Mouse (Mus musculus): ENCODE results near the gene Psmd5. TPM values are rescaled to one million over a fixed set of nuclear protein-coding genes. Genes with fewer than 3 reads are reported as not detected.
"Not testable (repeated sequence)": the region's sequence is repeated elsewhere in the genome, so short reads cannot be mapped to it uniquely, and the experiment has no call there.

The Psmd5 gene
- polyA plus RNA-seq, 1 experiment from 2014 or later: 107 TPM

DNA sequence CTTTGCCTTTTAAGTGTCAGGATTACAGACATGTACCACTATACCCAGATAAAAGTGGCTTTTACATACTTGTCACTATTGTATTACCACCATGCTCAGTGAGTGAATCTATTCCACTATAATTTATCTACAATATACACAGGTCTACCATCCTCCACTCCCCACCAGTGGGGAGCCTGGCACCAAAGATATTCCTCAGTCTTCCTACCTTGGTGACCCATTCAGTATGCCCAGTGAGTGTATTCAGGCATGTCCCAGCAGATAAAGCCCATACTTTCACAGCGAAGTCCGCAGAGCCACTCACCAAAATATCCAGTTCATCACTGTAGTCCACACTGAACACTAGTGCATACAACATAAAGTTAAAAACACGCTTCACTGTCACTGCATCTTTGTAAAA lies 64.0 kb downstream of the Psmd5 start:
- no peaks in the 10 kb centered on the region for H3K9me3 ChIP-seq
- H3K4me3 ChIP-seq: no peak overlapping the region
- no peak for ATAC-seq (ENCODE audit: low FRiP score, low read depth)
- no peak overlapping the region for H3K4me2 ChIP-seq (replicated peaks)
- peaks cover 73% of the 10 kb centered on the region for H3K36me3 ChIP-seq
- H3K4me1 ChIP-seq: no peaks in the 10 kb centered on the region
- 96% methylated on average over 3 of the region's 3 CpGs for whole genome bisulfite sequencing
- H3K27me3 ChIP-seq: no peaks in the 10 kb centered on the region
- no peak overlapping the region for H3K27ac ChIP-seq (replicated peaks)
- H3K9ac ChIP-seq (replicated peaks): no peak overlapping the region

DNA sequence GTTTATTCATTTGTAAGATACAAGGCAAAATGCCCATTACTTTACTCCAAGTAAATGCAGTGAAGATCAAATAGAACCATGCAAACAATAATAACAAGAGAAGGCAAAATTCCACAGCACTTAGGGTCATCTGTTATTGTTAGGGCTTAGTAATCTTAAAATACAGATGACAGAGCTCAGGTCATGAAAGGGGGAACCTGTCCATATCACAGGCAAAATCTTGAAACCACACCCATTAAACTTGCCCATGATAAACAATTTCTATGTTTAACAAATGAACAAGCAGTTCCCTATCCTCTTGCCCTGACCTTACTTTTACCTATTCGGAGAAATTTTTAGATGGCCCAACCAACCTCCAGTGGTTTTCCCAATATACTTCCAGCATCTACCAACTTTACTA lies 65.2 kb downstream of the Psmd5 start:
- Histone ChIP-seq H3K9ac (replicated peaks) (no peak overlapping the region), H3K27ac (replicated peaks) (no peak overlapping the region), H3K9me3 (no peaks in the 10 kb centered on the region), H3K4me3 (no peak overlapping the region), H3K4me2 (replicated peaks) (no peak overlapping the region), H3K4me1 (0 out of 2 replicates have a peak, but pooled peaks cover 2% of the 10 kb centered on the region), H3K27me3 (no peaks in the 10 kb centered on the region), H3K36me3 (peaks cover 68% of the 10 kb centered on the region)
- 90% methylated on average over 1 of the region's 1 CpGs for WGBS
- no peak for ATAC-seq (ENCODE audit: low FRiP score, low read depth)

DNA sequence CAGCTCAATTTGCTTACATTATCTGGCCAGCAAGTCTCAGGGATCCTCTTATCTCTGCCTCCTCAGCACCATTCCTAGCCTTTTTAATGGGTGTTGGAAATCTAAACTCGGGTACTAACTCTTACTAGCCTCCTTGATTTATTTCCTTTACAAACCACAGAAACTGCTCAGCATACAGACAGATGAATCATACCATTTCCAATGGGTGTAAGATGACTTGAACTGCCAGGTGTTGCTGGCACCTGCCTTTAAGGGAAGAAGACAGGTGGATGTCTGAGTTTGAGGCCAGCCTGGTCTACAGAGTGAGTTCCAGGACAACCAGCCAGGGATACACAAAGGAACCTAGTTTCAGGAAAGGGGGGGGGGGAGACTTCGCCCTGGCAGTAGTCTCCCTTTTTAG lies 66.7 kb downstream of the Psmd5 start:
- H3K4me1 ChIP-seq: peaks cover 12% of the 10 kb centered on the region
- 93% methylated on average over 2 of the region's 2 CpGs for WGBS
- no peak overlapping the region for H3K4me3 ChIP-seq
- ATAC-seq (ENCODE audit: low FRiP score, low read depth): no peak
- peaks cover 53% of the 10 kb centered on the region for H3K36me3 ChIP-seq
- H3K4me2 ChIP-seq (replicated peaks): no peak overlapping the region
- H3K27ac ChIP-seq (replicated peaks): no peak overlapping the region
- no peak overlapping the region for H3K9ac ChIP-seq (replicated peaks)
- no peaks in the 10 kb centered on the region for H3K9me3 ChIP-seq
- no peaks in the 10 kb centered on the region for H3K27me3 ChIP-seq

DNA sequence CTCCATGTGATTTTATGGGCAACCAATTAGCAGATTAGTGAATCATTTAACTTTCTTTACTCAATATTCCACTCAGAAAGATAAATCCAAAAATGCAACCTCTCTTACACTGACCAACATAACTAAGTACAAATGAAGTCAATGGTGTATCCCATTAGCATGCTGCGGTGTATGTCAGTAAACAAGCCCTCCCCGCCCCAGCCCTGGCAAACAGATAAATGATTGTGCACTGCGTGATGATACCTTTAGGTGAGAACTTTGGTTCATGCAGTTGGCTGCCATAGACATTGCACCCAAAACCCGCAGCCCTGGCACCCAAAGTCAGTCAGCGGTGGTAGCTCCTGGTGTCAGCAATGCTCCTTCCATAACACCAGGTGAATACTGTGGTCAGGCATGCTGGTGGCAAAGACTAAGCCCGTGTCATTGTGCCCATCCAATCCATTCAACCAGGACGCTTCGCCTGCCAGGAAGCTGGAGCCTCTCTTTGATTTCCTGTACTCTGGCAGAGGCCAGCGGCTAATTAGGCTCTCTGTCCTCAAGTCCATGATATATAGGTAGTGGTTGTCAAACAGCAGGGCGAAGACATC lies 69.3 kb downstream of the Psmd5 start:
- Histone ChIP-seq H3K27ac (replicated peaks) (no peak overlapping the region), H3K4me2 (replicated peaks) (no peak overlapping the region), H3K9ac (replicated peaks) (no peak overlapping the region), H3K36me3 (peaks cover 36% of the 10 kb centered on the region), H3K4me1 (peaks cover 12% of the 10 kb centered on the region), H3K9me3 (no peaks in the 10 kb centered on the region), H3K4me3 (no peak overlapping the region), H3K27me3 (no peaks in the 10 kb centered on the region)
- 95% methylated on average over 10 of the region's 10 CpGs for WGBS
- ATAC-seq (ENCODE audit: low FRiP score, low read depth): no peak

DNA sequence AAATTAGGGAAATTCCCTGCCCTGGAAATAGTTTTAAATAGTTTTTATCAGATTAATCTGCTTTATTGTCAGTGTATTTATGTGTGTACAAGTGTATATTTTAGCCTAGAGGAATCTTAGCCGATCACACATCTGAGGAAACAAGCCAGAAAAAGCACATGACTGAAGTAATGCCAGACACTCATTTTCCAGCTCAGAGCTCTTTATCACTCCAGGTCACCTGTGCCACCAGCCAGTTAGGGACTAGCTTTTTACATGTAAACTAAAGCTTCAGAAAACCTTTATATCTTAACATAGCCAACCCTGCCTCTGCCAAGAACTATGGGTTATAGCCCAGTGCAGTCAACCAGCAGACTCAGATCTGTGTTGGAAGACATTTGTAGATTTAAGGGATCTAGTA lies 70.0 kb downstream of the Psmd5 start:
- Histone ChIP-seq H3K9me3 (no peaks in the 10 kb centered on the region), H3K4me1 (peaks cover 15% of the 10 kb centered on the region), H3K4me3 (no peak overlapping the region), H3K27ac (replicated peaks) (no peak overlapping the region), H3K4me2 (replicated peaks) (no peak overlapping the region), H3K27me3 (no peaks in the 10 kb centered on the region), H3K36me3 (peaks cover 32% of the 10 kb centered on the region), H3K9ac (replicated peaks) (no peak overlapping the region)
- no peak for ATAC-seq (ENCODE audit: low FRiP score, low read depth)
- 100% methylated on average over 1 of the region's 1 CpGs for WGBS

DNA sequence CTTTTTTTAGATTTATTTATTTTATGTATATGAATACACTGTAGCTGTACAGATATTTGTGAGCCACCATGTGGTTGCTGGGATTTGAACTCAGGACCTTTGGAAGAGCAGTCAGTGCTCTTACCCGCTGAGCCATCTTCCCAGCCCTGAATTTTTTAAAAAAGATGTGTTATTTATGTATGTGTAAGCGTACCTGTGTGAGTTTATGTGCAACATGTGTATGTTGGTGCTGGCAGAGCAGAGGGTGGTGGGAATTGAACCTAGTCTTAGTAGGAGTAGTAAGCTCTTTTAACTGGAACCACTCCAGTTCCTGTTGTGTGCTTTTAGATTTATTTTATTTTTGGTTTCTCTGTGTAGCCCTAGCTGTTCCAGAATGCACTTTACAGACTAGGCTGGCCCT lies 70.6 kb downstream of the Psmd5 start:
- 88% methylated on average over 2 of the region's 2 CpGs for WGBS

DNA sequence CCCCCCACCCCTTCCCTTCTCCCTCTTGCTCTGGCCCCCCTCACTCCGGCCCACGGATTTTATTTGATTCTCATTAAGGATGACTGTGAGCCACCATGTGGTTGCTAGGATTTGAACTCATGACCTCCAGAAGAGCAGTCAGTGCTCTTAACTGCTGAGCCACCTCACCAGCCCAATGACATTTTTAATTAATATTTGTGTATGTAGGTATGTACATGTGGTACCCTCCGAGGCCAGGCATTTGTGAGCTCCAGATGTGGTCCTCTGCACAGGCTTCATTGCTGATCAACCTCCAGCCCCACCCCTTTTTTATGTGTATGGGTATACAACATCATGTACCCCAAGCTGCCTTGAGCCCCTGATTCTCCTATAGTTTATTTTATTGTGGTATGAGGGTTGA lies 71.0 kb downstream of the Psmd5 start:
- 0 out of 2 replicates have a peak overlapping the region, but pooled peaks have one; percentile 28 for H3K9ac ChIP-seq (replicated peaks)
- 75% methylated on average over 3 of the region's 3 CpGs for WGBS
- H3K36me3 ChIP-seq: peaks cover 26% of the 10 kb centered on the region
- ATAC-seq (ENCODE audit: low FRiP score, low read depth): no peak
- H3K4me3 ChIP-seq: no peak overlapping the region
- H3K9me3 ChIP-seq: no peaks in the 10 kb centered on the region
- H3K27me3 ChIP-seq: no peaks in the 10 kb centered on the region
- no peak overlapping the region for H3K27ac ChIP-seq (replicated peaks)
- H3K4me1 ChIP-seq: peaks cover 21% of the 10 kb centered on the region
- peak overlapping the region; percentile 43 for H3K4me2 ChIP-seq (replicated peaks)

More for the DNA sequence above, 70.6 kb downstream of the Psmd5 start:
- Histone ChIP-seq H3K4me2 (replicated peaks) (peak overlapping the region; percentile 43; the same call in 1 of the 2 replicates), H3K9me3 (no peaks in the 10 kb centered on the region), H3K9ac (replicated peaks) (no peak overlapping the region), H3K36me3 (peaks cover 30% of the 10 kb centered on the region), H3K27me3 (no peaks in the 10 kb centered on the region), H3K4me3 (no peak overlapping the region), H3K4me1 (peaks cover 17% of the 10 kb centered on the region), H3K27ac (replicated peaks) (no peak overlapping the region)
- ATAC-seq (ENCODE audit: low FRiP score, low read depth): no peak

DNA sequence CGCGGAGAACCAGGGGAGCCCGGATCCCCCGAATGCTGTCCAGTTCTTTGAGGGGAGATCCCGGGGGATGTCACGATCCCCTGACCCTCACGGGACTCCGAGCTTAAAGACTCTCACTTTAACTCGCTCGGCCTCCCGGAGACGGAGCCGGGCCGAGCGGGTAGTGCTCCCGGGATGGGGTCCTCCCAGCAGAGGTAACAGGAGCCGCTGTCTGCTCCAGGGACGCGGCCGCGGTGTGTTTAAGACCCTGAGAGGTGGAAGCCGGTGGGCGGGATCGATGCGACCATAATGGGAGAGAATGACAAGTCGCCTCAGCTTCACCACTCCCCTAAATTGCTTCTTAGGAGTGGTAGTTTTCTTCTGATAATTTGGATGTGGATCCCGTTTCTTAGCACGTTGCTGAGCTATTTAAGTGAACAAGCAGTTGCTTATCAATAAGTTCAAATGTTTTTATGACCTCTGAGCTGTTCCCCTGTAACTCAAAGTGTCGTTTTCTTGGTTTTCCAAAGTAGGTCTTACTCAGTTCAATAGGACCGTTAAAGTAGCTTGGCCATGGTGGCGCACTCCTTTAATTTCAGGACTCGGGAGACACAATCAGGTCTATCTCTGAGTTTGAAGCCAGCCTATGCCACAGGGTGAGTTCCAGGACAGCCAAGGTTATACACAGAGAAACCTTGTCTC lies 72.1 kb downstream of the Psmd5 start:
- Histone ChIP-seq H3K36me3 (peaks cover 18% of the 10 kb centered on the region), H3K4me1 (peaks cover 22% of the 10 kb centered on the region), H3K4me3 (peak overlapping the region; percentile 57), H3K27ac (replicated peaks) (peak overlapping the region; percentile 83), H3K4me2 (replicated peaks) (peak overlapping the region; percentile 80), H3K9ac (replicated peaks) (peak overlapping the region; percentile 73)
- peak; percentile 57; the same call in 1 of the 2 replicates for ATAC-seq (ENCODE audit: low FRiP score, low read depth)
- not testable (repeated sequence) for H3K9me3 ChIP-seq, H3K27me3 ChIP-seq
- under 1% methylated on average over 29 of the region's 32 CpGs for WGBS

DNA sequence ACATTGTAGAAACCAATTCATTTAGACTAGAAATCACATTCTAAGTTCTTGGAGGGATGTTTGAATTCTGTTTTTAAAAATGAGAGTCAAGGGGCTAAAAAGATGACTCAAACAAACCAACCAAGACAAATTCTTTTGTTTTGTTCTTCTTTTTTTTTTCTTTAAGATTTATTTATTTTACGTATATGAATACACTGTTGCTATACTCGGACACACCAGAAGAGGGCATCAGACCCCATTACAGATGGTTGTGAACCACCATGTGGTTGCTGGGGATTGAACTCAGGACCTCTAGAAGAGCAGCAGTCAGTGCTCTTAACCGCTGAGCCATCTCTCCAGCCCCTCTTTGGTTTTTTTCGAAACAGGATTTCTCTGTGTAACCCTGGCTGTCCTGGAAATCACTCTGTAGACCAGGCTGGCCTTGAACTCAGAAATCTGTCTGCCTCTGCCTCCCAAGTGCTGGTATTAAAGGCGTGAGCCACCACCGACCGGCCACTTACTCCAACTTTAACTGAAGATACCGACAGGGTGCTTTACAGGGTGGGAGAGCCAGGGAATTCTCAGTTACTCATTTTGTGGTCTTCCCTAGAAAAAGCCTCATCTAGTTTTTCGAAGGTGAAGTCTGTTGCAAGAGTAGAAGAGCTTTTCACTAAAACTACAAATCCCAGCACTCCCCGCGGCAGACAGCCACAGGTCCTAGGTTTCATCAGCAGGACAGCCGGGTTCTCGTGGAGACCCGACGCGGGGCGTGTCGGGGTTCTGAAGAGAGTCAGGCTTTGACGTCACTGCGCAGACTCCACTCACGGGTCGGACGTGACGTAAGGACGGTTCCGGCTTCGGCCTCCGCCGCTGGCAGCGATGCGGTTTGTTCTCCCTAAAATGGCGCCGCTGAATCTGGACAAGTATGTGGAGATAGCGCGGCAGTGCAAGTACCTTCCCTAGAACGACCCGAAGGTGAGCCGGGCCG lies 73.0 kb downstream of the Psmd5 start:
- peak; percentile 98 for ATAC-seq (ENCODE audit: low FRiP score, low read depth)
- H3K4me1 ChIP-seq: peaks cover 22% of the 10 kb centered on the region
- H3K9me3 ChIP-seq: no peaks in the 10 kb centered on the region
- H3K9ac ChIP-seq (replicated peaks): peak overlapping the region; percentile 73
- peak overlapping the region; percentile 83 for H3K27ac ChIP-seq (replicated peaks)
- no peaks in the 10 kb centered on the region for H3K27me3 ChIP-seq
- peak overlapping the region; percentile 57 for H3K4me3 ChIP-seq
- peak overlapping the region; percentile 80 for H3K4me2 ChIP-seq (replicated peaks)
- WGBS: 5% methylated on average over 39 of the region's 39 CpGs
- H3K36me3 ChIP-seq: peaks cover 14% of the 10 kb centered on the region

DNA sequence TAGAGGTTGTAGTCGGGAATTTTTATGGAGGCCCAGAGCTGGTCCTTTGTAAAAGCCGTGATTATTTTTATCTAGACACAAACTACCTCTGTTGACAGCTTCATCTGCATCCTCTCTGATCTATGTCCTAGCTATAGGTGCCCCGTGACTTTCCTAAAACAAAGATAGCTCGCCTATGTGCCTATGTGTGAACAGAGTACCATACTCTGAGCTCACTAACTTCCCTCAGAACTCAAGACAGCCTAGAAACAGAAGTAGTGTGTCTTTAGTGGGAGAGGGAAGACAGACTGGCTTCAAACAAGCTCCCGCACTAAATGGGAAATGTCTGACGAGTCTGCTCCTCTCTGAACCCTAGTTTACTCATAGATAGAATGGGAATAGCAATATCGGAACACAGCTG lies 74.4 kb downstream of the Psmd5 start:
- Histone ChIP-seq H3K9me3 (no peaks in the 10 kb centered on the region), H3K9ac (replicated peaks) (no peak overlapping the region), H3K36me3 (peaks cover 3% of the 10 kb centered on the region; the same call in 1 of the 2 replicates), H3K4me1 (peaks cover 20% of the 10 kb centered on the region), H3K4me3 (0 out of 2 replicates have a peak overlapping the region, but pooled peaks have one; percentile 60), H3K27me3 (no peaks in the 10 kb centered on the region), H3K4me2 (replicated peaks) (peak overlapping the region; percentile 78), H3K27ac (replicated peaks) (no peak overlapping the region)
- no peak for ATAC-seq (ENCODE audit: low FRiP score, low read depth)
- 83% methylated on average over 7 of the region's 7 CpGs for WGBS
